Mouse (Mus musculus) megakaryocyte-erythroid progenitor cell, adult 5 weeks (primary cell): ENCODE measurements around the gene Nppc. TPM values are rescaled to one million over a fixed set of nuclear protein-coding genes. Genes with fewer than 3 reads are reported as not detected.

Experiments
- polyA plus RNA-seq: library from polyadenylated mRNA; stranded (reverse); fragments of >175 nt; gene quantifications from 2 replicates; pipeline ENCODE4 v1.2.3, GENCODE M21; 2012

Gene Nppc
- polyA plus RNA-seq = 0.38 and 0.82 TPM in 2 replicates

DNA sequence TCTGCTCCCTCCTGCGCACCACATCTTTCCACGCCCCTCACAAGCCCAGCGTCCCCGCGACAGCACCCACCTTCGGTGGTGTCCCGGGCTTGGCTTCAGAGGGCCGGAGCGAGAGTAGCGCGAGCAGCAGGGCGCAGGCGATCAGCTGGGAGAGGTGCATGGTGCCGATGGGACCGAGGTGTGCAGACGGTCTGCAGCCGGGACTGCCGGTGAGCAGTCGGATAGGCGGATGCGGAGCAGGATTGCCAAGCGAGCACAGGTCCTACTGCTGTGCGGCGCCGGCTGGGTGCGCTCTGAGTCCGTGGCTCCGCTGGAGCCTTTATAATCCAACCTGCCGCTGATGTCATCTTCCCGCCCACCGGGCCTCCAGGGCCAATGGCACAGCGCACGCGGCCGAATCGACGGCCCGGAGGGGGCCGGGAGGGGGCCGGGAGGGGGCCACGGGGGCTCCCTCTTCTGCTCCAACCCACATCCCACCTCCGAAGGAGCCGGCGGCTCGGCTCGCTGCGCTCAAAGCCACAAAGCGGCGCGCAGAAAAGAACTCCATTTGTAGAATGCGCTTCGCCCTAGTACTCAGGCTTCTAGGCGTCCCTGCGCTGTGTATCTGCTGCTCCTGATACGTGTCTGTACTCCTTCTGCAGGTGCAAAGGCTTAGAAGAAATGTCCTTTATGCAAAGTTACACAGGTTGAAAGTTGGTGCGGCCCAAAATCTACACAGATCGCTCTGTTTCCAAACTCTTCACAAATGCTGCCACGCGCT is at the start of gene Nppc:
Gene Nppc (minus strand): TSS at position 293 of the 760 bp plus-strand sequence.

DNA sequence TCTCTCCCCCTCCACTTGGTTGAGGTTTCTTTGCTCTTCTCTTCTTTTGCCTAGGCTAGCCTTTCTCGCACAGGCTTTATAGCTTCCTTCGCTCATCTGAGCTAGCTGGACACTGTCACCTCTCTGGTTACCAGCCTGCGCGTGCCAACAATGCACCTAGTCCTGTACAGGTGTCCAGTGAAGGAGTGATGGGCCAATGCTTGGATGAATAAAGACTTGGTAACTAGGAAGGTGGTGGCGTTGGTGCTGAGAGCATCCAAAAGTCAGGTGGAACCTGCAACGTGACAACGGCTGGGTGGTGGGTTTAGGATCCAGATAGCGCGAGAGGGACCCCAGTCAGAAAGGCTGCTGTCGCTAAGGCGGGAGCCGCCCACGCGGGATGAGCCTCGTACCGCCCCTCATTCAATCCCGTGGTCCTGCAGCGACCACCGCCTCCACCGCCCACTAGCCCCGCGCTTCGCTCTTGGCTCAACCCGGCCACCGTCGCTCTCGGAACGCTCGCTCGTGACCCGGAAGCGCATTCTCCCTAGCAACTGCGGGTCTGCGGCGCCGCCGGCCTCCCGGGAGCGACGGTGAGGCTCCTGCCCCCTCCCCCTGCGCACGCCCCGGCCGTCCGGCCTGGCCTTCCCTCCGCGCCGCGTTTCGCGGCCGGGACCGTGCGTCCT is 33.1 kb upstream of the Nppc start, which contains the start of gene Dis3l2:
Gene Dis3l2 (plus strand): TSS at position 509 of the 665 bp plus-strand sequence.

Other genes starting within 250 kb of the Nppc start
- gene Nmur1, start 244.3 kb downstream of the Nppc start, polyA plus RNA-seq = not detected in 2 replicates
- not detected in 2 replicates for gene Tex44, start 244.2 kb downstream of the Nppc start, polyA plus RNA-seq
- 11,220 and 12,314 TPM in 2 replicates for gene Ptma, start 143.8 kb downstream of the Nppc start, polyA plus RNA-seq
- 37.8 and 51.1 TPM in 2 replicates for gene Pde6d, start 87.9 kb downstream of the Nppc start, polyA plus RNA-seq
- gene Cops7b, start 87.7 kb downstream of the Nppc start, polyA plus RNA-seq = 22.4 and 24.1 TPM in 2 replicates
- gene Dis3l2, start 33.2 kb upstream of the Nppc start, polyA plus RNA-seq = 8.8 and 11.2 TPM in 2 replicates